Mouse (Mus musculus) MEL (cell line): ENCODE measurements around the gene Esyt2.

Source experiments
- CTCF ChIP-seq, 3 experiments: IDR thresholded peaks in 2 of 3; conservative IDR thresholded peaks in 1 of 3; 2 replicates each; pipeline ENCODE4 v1.5.1; 2011 to 2012; ENCODE audit warnings: low read length in 3 of 3, low read depth in 2 of 3, mild to moderate bottlenecking in 2 of 3, improper control_type of control experiment in 1 of 3, inconsistent platforms in 1 of 3, mixed read lengths in 1 of 3, moderate library complexity in 1 of 3; ENCODE audit not compliant: control insufficient read depth in 1 of 3, insufficient read depth in 1 of 3, poor library complexity in 1 of 3, severe bottlenecking in 1 of 3
- HCFC1 ChIP-seq: IDR thresholded peaks from 2 replicates; pipeline ENCODE4 v1.6.1; 2012; ENCODE audit warnings: low read depth, mild to moderate bottlenecking, inconsistent platforms, low read length, improper control_type of control experiment, moderate library complexity
- MAX ChIP-seq: IDR thresholded peaks from 2 replicates; pipeline ENCODE4 v1.6.1; 2011; ENCODE audit warnings: low read length, improper control_type of control experiment
- MEF2A ChIP-seq: IDR thresholded peaks from 2 replicates; pipeline ENCODE4 v1.6.1; 2014; ENCODE audit warnings: low read depth, mild to moderate bottlenecking, inconsistent platforms, low read length, improper control_type of control experiment; ENCODE audit not compliant: poor library complexity, insufficient replicate concordance, severe bottlenecking; ENCODE audit errors: extremely low read depth
- POLR2A ChIP-seq, 2 experiments: IDR thresholded peaks; 2 replicates each; pipeline ENCODE4 v1.6.1; 2011 to 2012; ENCODE audit warnings: low read length in 2 of 2, mild to moderate bottlenecking in 2 of 2, control low read depth in 1 of 2, improper control_type of control experiment in 1 of 2, low read depth in 1 of 2, moderate library complexity in 1 of 2; ENCODE audit not compliant: control insufficient read depth in 1 of 2, insufficient read depth in 1 of 2, poor library complexity in 1 of 2
- POLR2AphosphoS5 ChIP-seq: IDR thresholded peaks from 2 replicates; pipeline ENCODE4 v1.6.1; 2012; ENCODE audit warnings: low read depth, borderline replicate concordance, mild to moderate bottlenecking, inconsistent platforms, low read length, moderate library complexity, mixed read lengths
- RAD21 ChIP-seq: IDR thresholded peaks from 2 replicates; pipeline ENCODE4 v1.6.1; 2011; ENCODE audit warnings: mild to moderate bottlenecking, low read depth, low read length, improper control_type of control experiment
- SIN3A ChIP-seq: IDR thresholded peaks from 2 replicates; pipeline ENCODE4 v1.6.1; 2012; ENCODE audit warnings: low read length, improper control_type of control experiment, inconsistent platforms
- USF2 ChIP-seq, 2 experiments: IDR thresholded peaks; 2 replicates each; pipeline ENCODE4 v1.6.1; 2011 to 2012; ENCODE audit warnings: improper control_type of control experiment in 2 of 2, low read length in 2 of 2, borderline replicate concordance in 1 of 2, inconsistent platforms in 1 of 2, low read depth in 1 of 2, mild to moderate bottlenecking in 1 of 2; ENCODE audit not compliant: insufficient read depth in 1 of 2
- ZC3H11A ChIP-seq: IDR thresholded peaks from 2 replicates; pipeline ENCODE4 v1.6.1; 2012; ENCODE audit warnings: low read depth, mild to moderate bottlenecking, inconsistent platforms, low read length, improper control_type of control experiment
- ZKSCAN1 ChIP-seq: IDR thresholded peaks from 2 replicates; pipeline ENCODE4 v1.6.1; 2012; ENCODE audit warnings: low read depth, mild to moderate bottlenecking, inconsistent platforms, low read length, improper control_type of control experiment, moderate library complexity
- ZMIZ1 ChIP-seq: IDR thresholded peaks from 2 replicates; pipeline ENCODE4 v1.6.1; 2012; ENCODE audit warnings: low read depth, mild to moderate bottlenecking, inconsistent platforms, low read length, improper control_type of control experiment, moderate library complexity

GRCm38 (mm10) chr12:116405836-116406155 is 124.8 kb downstream of the Esyt2 start:
- no peak for TF ChIP-seq ZKSCAN1
- no peak for TF ChIP-seq HCFC1
- TF ChIP-seq USF2 (IDR thresholded peaks at IDR 0.05; ENCODE audit: borderline replicate concordance in 1 of 2, insufficient read depth in 1 of 2, low read depth in 1 of 2, low read length in 2 of 2) = no peak
- no peak for TF ChIP-seq MEF2A
- no peak for TF ChIP-seq MAX
- TF ChIP-seq CTCF (IDR thresholded peaks at IDR 0.05 in 2 of 3, conservative IDR thresholded peaks at IDR 0.05 in 1 of 3; ENCODE audit: control insufficient read depth in 1 of 3, insufficient read depth in 1 of 3, low read depth in 2 of 3, low read length in 3 of 3, poor library complexity in 1 of 3, severe bottlenecking in 1 of 3) = no peak
- TF ChIP-seq ZMIZ1 = no peak
- TF ChIP-seq ZC3H11A = no peak
- no peak for TF ChIP-seq RAD21
- TF ChIP-seq SIN3A = no peak
- TF ChIP-seq POLR2A (IDR thresholded peaks at IDR 0.05; ENCODE audit: control insufficient read depth in 1 of 2, insufficient read depth in 1 of 2, low read depth in 1 of 2, low read length in 2 of 2, poor library complexity in 1 of 2) = no peak; a peak in 1 of 4 replicates
- TF ChIP-seq POLR2AphosphoS5 = no peak
